Mouse (Mus musculus): Measurements from ENCODE around the gene Zbtb12. TPM values are rescaled to one million over a fixed set of nuclear protein-coding genes. Genes with fewer than 3 reads are reported as not detected.
A peak's percentile ranks its signal among the peaks of the same experiment; 100 is the strongest.

The Zbtb12 gene
- polyA plus RNA-seq, 1 experiment from 2014 or later, result 0.33 TPM

DNA sequence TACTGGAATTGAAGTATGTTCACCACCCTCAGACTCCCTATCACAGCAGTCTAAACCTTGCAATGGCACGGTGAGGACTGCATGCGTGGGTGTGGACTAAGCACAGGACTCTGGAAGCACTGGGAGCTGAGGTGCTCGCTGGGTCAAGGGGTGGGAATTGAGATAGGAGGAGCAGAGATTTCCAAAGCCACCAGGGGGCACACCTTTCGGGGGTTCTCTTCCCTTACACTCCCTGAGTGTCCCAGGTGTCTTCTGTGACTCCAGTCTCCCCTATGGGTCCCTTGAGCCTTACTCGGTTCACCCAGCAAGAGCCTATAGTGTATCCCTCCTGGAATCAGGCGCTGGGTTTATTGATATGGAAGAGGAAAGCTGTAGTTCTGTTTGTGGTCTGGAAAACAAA is 43.7 kb downstream of the Zbtb12 start:
- 51% methylated on average over 6 of the region's 6 CpGs for WGBS (ENCODE audit: insufficient replicate concordance)
- Histone ChIP-seq H3K27me3 (ENCODE audit: insufficient read depth, low read length) (no peaks in the 10 kb centered on the region), H3K4me3 (ENCODE audit: low read depth, low read length) (no peak overlapping the region), H3K9me3 (ENCODE audit: low read length) (no peaks in the 10 kb centered on the region), H3K27ac (ENCODE audit: low read depth) (no peak overlapping the region), H3K4me1 (ENCODE audit: insufficient read depth) (no peaks in the 10 kb centered on the region; the same call in 1 of the 2 replicates), H3K9ac (replicated peaks) (no peak overlapping the region), H3K4me2 (ENCODE audit: low read depth, low read length) (no peak overlapping the region), H3K36me3 (replicated peaks; ENCODE audit: insufficient read depth, low read length) (no peaks in the 10 kb centered on the region)
- DNase-seq (no peak), ATAC-seq (peak; percentile 41; the same call in 1 of the 2 replicates)
- no peak for TF ChIP-seq EP300 (IDR thresholded peaks at IDR 0.05; ENCODE audit: low read depth)
- peak; percentile 50 for TF ChIP-seq CTCF (IDR thresholded peaks at IDR 0.05; ENCODE audit: low read depth)

- no peak for DNase-seq
- ATAC-seq, result no peak
- no peak for TF ChIP-seq CTCF (IDR thresholded peaks at IDR 0.05; ENCODE audit: low read depth)
- TF ChIP-seq EP300 (IDR thresholded peaks at IDR 0.05; ENCODE audit: low read depth), result no peak
- Histone ChIP-seq H3K4me1 (ENCODE audit: insufficient read depth) (no peaks in the 10 kb centered on the region; the same call in 1 of the 2 replicates), H3K27me3 (ENCODE audit: insufficient read depth, low read length) (no peaks in the 10 kb centered on the region), H3K9me3 (ENCODE audit: low read length) (no peaks in the 10 kb centered on the region), H3K4me3 (ENCODE audit: low read depth, low read length) (no peak overlapping the region), H3K9ac (replicated peaks) (no peak overlapping the region), H3K4me2 (ENCODE audit: low read depth, low read length) (no peak overlapping the region), H3K27ac (ENCODE audit: low read depth) (peak overlapping the region; percentile 26; the same call in 1 of the 2 replicates), H3K36me3 (replicated peaks; ENCODE audit: insufficient read depth, low read length) (no peaks in the 10 kb centered on the region)
- 65% methylated on average over 5 of the region's 5 CpGs for WGBS (ENCODE audit: insufficient replicate concordance)
Measured at GRCm38 (mm10) chr17:34924258-34924657, 45.0 kb downstream of the Zbtb12 start.

DNA sequence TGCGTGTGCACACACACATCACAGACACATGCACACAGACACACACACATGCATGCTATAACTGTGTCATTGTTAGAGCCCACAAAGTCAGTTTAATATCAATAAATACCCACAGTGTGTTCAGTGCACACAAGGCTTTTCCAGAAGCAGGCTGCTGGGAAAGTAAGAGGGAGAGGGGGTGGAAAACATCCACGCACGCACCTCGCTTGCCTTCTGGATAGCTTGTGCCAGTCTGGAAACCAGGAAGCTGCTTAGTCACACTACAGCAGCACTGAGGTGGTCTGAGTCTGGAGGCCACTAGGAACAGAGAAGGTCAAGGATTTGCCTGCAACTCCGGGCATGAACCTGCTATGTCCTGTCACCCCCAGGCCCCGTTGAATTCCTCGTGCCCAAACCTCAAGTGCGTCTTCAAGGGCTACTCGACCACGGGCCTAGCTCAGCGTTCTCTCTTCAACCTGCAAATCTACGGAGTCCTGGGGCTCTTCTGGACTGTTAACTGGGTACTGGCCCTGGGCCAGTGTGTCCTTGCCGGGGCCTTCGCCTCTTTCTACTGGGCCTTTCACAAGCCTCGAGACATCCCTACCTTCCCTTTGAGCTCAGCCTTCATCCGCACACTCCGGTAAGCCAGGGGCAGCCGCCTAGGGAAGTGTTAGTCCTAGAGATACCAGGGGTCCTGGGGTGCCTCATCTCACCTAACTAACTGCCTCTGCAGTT is 48.2 kb downstream of the Zbtb12 start:
- no peak for DNase-seq
- ATAC-seq, result no peak
- TF ChIP-seq EP300 (IDR thresholded peaks at IDR 0.05; ENCODE audit: low read depth) (no peak), CTCF (IDR thresholded peaks at IDR 0.05; ENCODE audit: low read depth) (no peak)
- Histone ChIP-seq H3K4me3 (ENCODE audit: low read depth, low read length) (no peak overlapping the region), H3K4me1 (ENCODE audit: insufficient read depth) (peaks cover 13% of the 10 kb centered on the region), H3K4me2 (ENCODE audit: low read depth, low read length) (no peak overlapping the region), H3K9ac (replicated peaks) (no peak overlapping the region), H3K36me3 (replicated peaks; ENCODE audit: insufficient read depth, low read length) (no peaks in the 10 kb centered on the region), H3K9me3 (ENCODE audit: low read length) (no peaks in the 10 kb centered on the region), H3K27me3 (ENCODE audit: insufficient read depth, low read length) (no peaks in the 10 kb centered on the region), H3K27ac (ENCODE audit: low read depth) (no peak overlapping the region)
- 88% methylated on average over 18 of the region's 18 CpGs for WGBS (ENCODE audit: insufficient replicate concordance)

- H3K4me2 ChIP-seq (ENCODE audit: low read depth, low read length), result no peak overlapping the region
- 74% methylated on average over 4 of the region's 4 CpGs for WGBS (ENCODE audit: insufficient replicate concordance)
- peaks cover 21% of the 10 kb centered on the region for H3K4me1 ChIP-seq (ENCODE audit: insufficient read depth)
- no peak overlapping the region for H3K27ac ChIP-seq (ENCODE audit: low read depth)
- H3K9me3 ChIP-seq (ENCODE audit: low read length), result no peaks in the 10 kb centered on the region
- H3K36me3 ChIP-seq (replicated peaks; ENCODE audit: insufficient read depth, low read length), result no peaks in the 10 kb centered on the region
- ATAC-seq, result no peak
- TF ChIP-seq EP300 (IDR thresholded peaks at IDR 0.05; ENCODE audit: low read depth) (no peak), CTCF (IDR thresholded peaks at IDR 0.05; ENCODE audit: low read depth) (no peak)
- H3K9ac ChIP-seq (replicated peaks), result no peak overlapping the region
- DNase-seq, result no peak
- H3K4me3 ChIP-seq (ENCODE audit: low read depth, low read length), result no peak overlapping the region
- H3K27me3 ChIP-seq (ENCODE audit: insufficient read depth, low read length), result no peaks in the 10 kb centered on the region
Measured at GRCm38 (mm10) chr17:34928841-34929240, 49.6 kb downstream of the Zbtb12 start.

DNA sequence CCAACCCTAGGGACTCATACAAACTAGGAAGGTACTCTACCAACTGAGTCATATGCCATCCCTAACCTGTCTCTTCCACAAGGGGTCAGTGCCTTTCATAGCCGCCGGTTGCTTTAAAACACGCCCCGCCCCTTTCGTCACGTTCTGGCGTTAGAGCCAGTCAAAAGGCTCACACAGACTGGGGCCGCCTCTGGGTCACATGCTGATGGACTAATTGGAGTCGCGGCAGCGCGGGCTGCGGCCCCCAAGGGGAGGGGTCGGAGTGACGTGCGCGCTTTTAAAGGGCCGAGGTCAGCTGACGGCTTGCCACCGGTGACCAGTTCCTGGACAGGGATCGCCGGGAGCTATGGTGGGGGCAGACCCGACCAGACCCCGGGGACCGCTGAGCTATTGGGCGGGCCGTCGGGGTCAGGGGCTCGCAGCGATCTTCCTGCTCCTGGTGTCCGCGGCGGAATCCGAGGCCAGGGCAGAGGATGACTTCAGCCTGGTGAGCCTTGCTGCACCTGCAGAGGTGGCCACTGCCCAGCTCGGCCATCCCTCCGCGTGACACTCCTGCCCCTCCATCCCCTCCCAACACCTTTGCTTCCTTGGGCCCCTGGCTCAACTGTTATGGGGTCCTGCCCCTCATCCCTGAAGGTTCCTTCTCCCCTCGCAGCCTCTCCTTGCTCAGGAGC is 51.9 kb downstream of the Zbtb12 start, which contains the start of gene Neu1:
Neu1 (plus strand) TSS at position 193 of the 674 bp plus-strand sequence.
- H3K4me2 ChIP-seq (ENCODE audit: low read depth, low read length), result peak within 1 kb of the TSS; percentile 98
- H3K27ac ChIP-seq (ENCODE audit: low read depth), result peak within 1 kb of the TSS; percentile 66
- H3K9ac ChIP-seq (replicated peaks), result peak within 1 kb of the TSS; percentile 79
- peaks cover 5% of the 10 kb centered on the region; the same call in 1 of the 2 replicates for H3K36me3 ChIP-seq (replicated peaks; ENCODE audit: insufficient read depth, low read length)
- H3K27me3 ChIP-seq (ENCODE audit: insufficient read depth, low read length), result no peaks in the 10 kb centered on the region
- no peaks in the 10 kb centered on the region for H3K9me3 ChIP-seq (ENCODE audit: low read length)
- peaks cover 30% of the 10 kb centered on the region for H3K4me1 ChIP-seq (ENCODE audit: insufficient read depth)
- peak; percentile 97 for DNase-seq
- ATAC-seq, result peak; percentile 96
- peak; percentile 89 for TF ChIP-seq CTCF (IDR thresholded peaks at IDR 0.05; ENCODE audit: low read depth)
- TF ChIP-seq EP300 (IDR thresholded peaks at IDR 0.05; ENCODE audit: low read depth), result peak; percentile 22; the same call in 1 of the 2 replicates
- under 1% methylated on average over 37 of the region's 38 CpGs for WGBS (ENCODE audit: insufficient replicate concordance)
- H3K4me3 ChIP-seq (ENCODE audit: low read depth, low read length), result peak within 1 kb of the TSS; percentile 80

GRCm38 (mm10) chr17:34931735-34932098 is 52.4 kb downstream of the Zbtb12 start:
- Histone ChIP-seq H3K36me3 (replicated peaks; ENCODE audit: insufficient read depth, low read length) (peaks cover 5% of the 10 kb centered on the region; the same call in 1 of the 2 replicates), H3K4me1 (ENCODE audit: insufficient read depth) (peaks cover 30% of the 10 kb centered on the region), H3K4me2 (ENCODE audit: low read depth, low read length) (peak overlapping the region; percentile 98), H3K9ac (replicated peaks) (peak overlapping the region; percentile 79), H3K27ac (ENCODE audit: low read depth) (peak overlapping the region; percentile 66), H3K4me3 (ENCODE audit: low read depth, low read length) (peak overlapping the region; percentile 80), H3K27me3 (ENCODE audit: insufficient read depth, low read length) (no peaks in the 10 kb centered on the region), H3K9me3 (ENCODE audit: low read length) (no peaks in the 10 kb centered on the region)
- ATAC-seq (peak; percentile 9), DNase-seq (no peak)
- 10% methylated on average over 14 of the region's 14 CpGs for WGBS (ENCODE audit: insufficient replicate concordance)
- TF ChIP-seq EP300 (IDR thresholded peaks at IDR 0.05; ENCODE audit: low read depth) (no peak), CTCF (IDR thresholded peaks at IDR 0.05; ENCODE audit: low read depth) (no peak)

Measured in liver, postnatal 0 days (tissue).